Mouse (Mus musculus) thymus, adult 2 months (tissue): Measurements from ENCODE around the gene Ecm2.

Source experiments
- CTCF ChIP-seq: fragments of 200-500 bp; IDR thresholded peaks from 2 replicates; pipeline ENCODE4 v1.5.1; 2012; ENCODE audit warnings: mild to moderate bottlenecking, control low read depth, low read length, moderate library complexity, borderline replicate concordance; ENCODE audit not compliant: control insufficient read depth, poor library complexity, insufficient read depth; ENCODE audit errors: extremely low read depth
- POLR2A ChIP-seq: fragments of 200-500 bp; IDR thresholded peaks from 2 replicates; pipeline ENCODE4 v1.6.1; 2012; ENCODE audit warnings: mild to moderate bottlenecking, low read length, control low read depth, moderate library complexity; ENCODE audit not compliant: control insufficient read depth, poor library complexity, insufficient read depth; ENCODE audit errors: extremely low read depth

- TF ChIP-seq CTCF (no peak), POLR2A (no peak)
These were observed 44.3 kb upstream of the Ecm2 start for GRCm38 (mm10) chr13:49460276-49460675.
